Mouse (Mus musculus): ENCODE results near the gene Ak5. TPM values are rescaled to one million over a fixed set of nuclear protein-coding genes. Genes with fewer than 3 reads are reported as not detected.

Gene Ak5
- polyA plus RNA-seq, 2 experiments = 0.94 to 2.2 TPM

DNA sequence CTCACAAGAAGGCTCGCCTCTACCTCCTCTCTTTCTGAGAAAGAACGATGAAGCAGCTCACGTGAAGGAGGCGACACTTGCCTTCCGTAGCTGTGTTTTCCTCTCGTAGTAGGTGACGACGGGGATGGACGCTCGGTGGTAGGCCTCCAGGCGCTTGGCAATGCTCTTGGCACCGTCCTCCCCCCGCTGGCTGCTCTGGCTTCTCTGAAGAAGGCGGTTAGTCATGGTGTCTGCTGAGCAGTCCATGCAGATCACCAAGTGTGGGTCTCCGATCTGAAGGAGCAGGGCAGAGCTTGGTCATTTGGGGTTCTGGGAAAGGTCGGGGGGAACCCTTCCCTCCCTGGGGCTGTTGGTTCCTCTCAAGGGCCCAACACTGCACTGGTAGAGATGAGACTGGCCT is 195.5 kb downstream of the Ak5 start:
- Histone ChIP-seq H3K4me1 (ENCODE audit: control insufficient read depth, insufficient read depth, low read length) (peaks cover 5% of the 10 kb centered on the region; the same call in 1 of the 2 replicates), H3K36me3 (ENCODE audit: control insufficient read depth, insufficient read depth, low read length) (no peaks in the 10 kb centered on the region), H3K9me3 (ENCODE audit: control insufficient read depth, low read length) (no peaks in the 10 kb centered on the region), H3K27ac (replicated peaks; ENCODE audit: low read depth, low read length) (no peak overlapping the region), H3K4me3 (replicated peaks; ENCODE audit: low read length) (no peak overlapping the region), H3K27me3 (ENCODE audit: control insufficient read depth, insufficient read depth, low read length) (no peaks in the 10 kb centered on the region), H3K9ac (ENCODE audit: low read depth, low read length, severe bottlenecking) (no peak overlapping the region), H3K4me2 (replicated peaks; ENCODE audit: low read depth, low read length, severe bottlenecking) (no peak overlapping the region)
- TF ChIP-seq POLR2A (IDR thresholded peaks at IDR 0.05; ENCODE audit: borderline replicate concordance, extremely low read depth, insufficient read depth, insufficient read length) = no peak
- no peak for DNase-seq (ENCODE audit: low spot score)
- ATAC-seq (ENCODE audit: low FRiP score, low read depth) = no peak
- WGBS = 81% methylated on average over 16 of the region's 16 CpGs

DNA sequence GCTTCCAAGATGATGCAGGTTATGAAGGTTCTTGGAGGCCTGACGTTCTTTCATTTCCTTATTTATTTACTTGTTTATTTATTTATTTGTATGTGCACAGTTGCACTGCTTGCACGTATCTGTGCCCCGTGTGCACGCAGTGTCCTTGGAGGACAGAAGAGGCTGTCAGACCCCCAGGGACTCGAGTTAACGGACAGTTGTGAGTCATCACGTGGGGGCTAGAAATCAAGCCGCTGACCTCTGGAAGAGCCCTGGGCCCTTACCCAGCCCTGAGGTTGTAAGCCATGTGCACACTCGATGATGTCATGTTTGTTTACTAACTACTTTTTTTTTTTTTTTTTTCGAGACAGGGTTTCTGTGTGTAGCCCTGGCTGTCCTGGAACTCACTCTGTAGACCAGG is 197.8 kb downstream of the Ak5 start:
- 87% methylated on average over 10 of the region's 10 CpGs for WGBS
- no peak overlapping the region for H3K4me3 ChIP-seq (replicated peaks; ENCODE audit: low read length)
- no peaks in the 10 kb centered on the region for H3K36me3 ChIP-seq (ENCODE audit: control insufficient read depth, insufficient read depth, low read length)
- no peak for ATAC-seq (ENCODE audit: low FRiP score, low read depth)
- H3K4me2 ChIP-seq (replicated peaks; ENCODE audit: low read depth, low read length, severe bottlenecking) = no peak overlapping the region
- no peaks in the 10 kb centered on the region for H3K27me3 ChIP-seq (ENCODE audit: control insufficient read depth, insufficient read depth, low read length)
- TF ChIP-seq POLR2A (IDR thresholded peaks at IDR 0.05; ENCODE audit: borderline replicate concordance, extremely low read depth, insufficient read depth, insufficient read length) = no peak
- H3K4me1 ChIP-seq (ENCODE audit: control insufficient read depth, insufficient read depth, low read length) = peaks cover 10% of the 10 kb centered on the region; the same call in 1 of the 2 replicates
- H3K9me3 ChIP-seq (ENCODE audit: control insufficient read depth, low read length) = no peaks in the 10 kb centered on the region
- no peak for DNase-seq (ENCODE audit: low spot score)
- no peak overlapping the region for H3K9ac ChIP-seq (ENCODE audit: low read depth, low read length, severe bottlenecking)
- no peak overlapping the region for H3K27ac ChIP-seq (replicated peaks; ENCODE audit: low read depth, low read length)

DNA sequence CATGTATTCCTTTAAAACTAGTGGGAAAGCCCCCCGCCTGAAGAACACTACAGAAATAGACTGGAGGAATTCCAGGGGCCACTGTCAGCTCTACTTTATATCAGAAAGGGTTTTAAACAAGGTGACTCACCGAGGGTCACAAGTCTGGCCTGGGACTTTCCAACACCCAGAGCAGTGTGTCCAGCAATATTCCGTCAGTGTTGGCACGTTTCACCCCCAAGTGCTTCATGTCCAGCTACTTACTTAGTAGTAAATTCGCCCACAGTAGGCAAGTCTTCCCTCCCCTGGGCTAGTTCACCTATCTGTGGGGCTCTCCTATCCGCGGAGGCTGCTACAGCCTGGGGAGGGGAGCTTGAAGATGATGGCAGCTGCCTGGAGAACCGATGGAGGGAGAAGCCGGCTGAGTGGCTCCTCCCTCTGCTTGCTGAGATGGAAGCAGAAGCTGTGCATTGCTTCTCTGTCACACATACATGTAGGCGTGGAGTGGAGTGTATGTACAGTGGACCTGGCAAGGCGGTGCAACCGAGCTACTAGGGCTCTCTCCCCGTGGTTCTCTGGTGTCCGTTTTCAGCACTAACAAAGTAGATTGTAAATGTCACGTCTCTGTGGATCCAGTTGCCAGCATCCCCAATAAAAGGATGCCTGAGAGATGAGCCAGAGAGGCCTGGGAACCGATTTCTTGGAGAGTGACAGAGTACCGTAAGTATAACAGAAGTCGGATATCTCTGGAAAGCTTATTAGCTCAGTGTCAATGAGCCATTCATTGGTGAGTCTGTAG is 198.5 kb downstream of the Ak5 start:
- peaks cover 10% of the 10 kb centered on the region; the same call in 1 of the 2 replicates for H3K4me1 ChIP-seq (ENCODE audit: control insufficient read depth, insufficient read depth, low read length)
- no peak for ATAC-seq (ENCODE audit: low FRiP score, low read depth)
- 57% methylated on average over 18 of the region's 18 CpGs for WGBS
- H3K36me3 ChIP-seq (ENCODE audit: control insufficient read depth, insufficient read depth, low read length) = no peaks in the 10 kb centered on the region
- H3K4me2 ChIP-seq (replicated peaks; ENCODE audit: low read depth, low read length, severe bottlenecking) = no peak overlapping the region
- no peak for TF ChIP-seq POLR2A (IDR thresholded peaks at IDR 0.05; ENCODE audit: borderline replicate concordance, extremely low read depth, insufficient read depth, insufficient read length)
- no peak overlapping the region for H3K27ac ChIP-seq (replicated peaks; ENCODE audit: low read depth, low read length)
- H3K27me3 ChIP-seq (ENCODE audit: control insufficient read depth, insufficient read depth, low read length) = no peaks in the 10 kb centered on the region
- H3K9ac ChIP-seq (ENCODE audit: low read depth, low read length, severe bottlenecking) = no peak overlapping the region
- no peaks in the 10 kb centered on the region for H3K9me3 ChIP-seq (ENCODE audit: control insufficient read depth, low read length)
- DNase-seq (ENCODE audit: low spot score) = no peak
- no peak overlapping the region for H3K4me3 ChIP-seq (replicated peaks; ENCODE audit: low read length)

DNA sequence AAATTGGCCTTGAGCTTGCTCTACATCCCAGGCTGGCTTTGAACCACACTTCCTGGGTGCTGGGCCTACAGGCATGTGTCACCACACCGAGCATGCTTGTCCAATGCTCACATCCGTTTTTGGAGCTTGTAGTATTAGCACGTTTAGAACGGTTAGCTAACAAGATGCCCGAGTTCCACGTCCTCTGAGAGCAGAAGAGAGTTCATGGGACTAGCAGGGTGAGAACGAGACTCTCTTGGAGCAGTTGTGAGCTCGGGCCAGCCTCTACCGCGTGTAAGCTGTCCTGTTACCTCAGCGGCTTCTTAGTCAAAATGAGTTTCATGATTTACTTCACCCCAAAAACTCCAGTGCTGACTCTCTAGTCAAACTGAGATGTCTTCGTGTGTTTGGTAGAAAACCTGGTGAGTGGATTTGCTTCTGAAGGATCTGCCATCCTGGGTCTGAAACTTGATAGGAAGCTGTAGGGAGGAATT is 199.6 kb downstream of the Ak5 start:
- Histone ChIP-seq H3K27ac (replicated peaks; ENCODE audit: low read depth, low read length) (no peak overlapping the region), H3K9me3 (ENCODE audit: control insufficient read depth, low read length) (no peaks in the 10 kb centered on the region), H3K4me1 (ENCODE audit: control insufficient read depth, insufficient read depth, low read length) (peaks cover 10% of the 10 kb centered on the region; the same call in 1 of the 2 replicates), H3K36me3 (ENCODE audit: control insufficient read depth, insufficient read depth, low read length) (no peaks in the 10 kb centered on the region), H3K9ac (ENCODE audit: low read depth, low read length, severe bottlenecking) (no peak overlapping the region), H3K4me3 (replicated peaks; ENCODE audit: low read length) (no peak overlapping the region), H3K27me3 (ENCODE audit: control insufficient read depth, insufficient read depth, low read length) (no peaks in the 10 kb centered on the region), H3K4me2 (replicated peaks; ENCODE audit: low read depth, low read length, severe bottlenecking) (no peak overlapping the region)
- ATAC-seq (ENCODE audit: low FRiP score, low read depth) = no peak
- DNase-seq (ENCODE audit: low spot score) = peak; percentile 41
- TF ChIP-seq POLR2A (IDR thresholded peaks at IDR 0.05; ENCODE audit: borderline replicate concordance, extremely low read depth, insufficient read depth, insufficient read length) = no peak
- WGBS = 70% methylated on average over 12 of the region's 12 CpGs

DNA sequence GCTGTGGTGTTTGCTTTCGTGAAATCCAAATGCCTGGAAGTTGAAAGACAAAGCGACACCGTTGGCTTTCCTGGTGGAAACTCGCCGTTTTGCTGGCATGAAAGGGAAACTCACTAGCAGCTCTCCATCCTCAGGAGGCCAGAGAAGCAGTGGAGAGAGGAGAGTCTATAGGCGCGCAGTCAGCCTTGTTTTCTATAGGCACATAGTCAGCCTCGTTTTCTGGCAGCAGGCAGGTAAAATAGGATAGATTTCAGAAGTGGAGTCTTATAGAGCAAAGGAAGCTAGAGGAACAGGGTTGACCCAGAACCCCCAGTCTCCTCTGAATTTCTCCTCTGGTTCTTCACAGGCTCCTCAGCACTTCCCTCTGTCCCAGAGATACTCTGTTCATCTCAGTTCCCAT is 200.1 kb downstream of the Ak5 start:
- no peak for ATAC-seq (ENCODE audit: low FRiP score, low read depth)
- H3K9me3 ChIP-seq (ENCODE audit: control insufficient read depth, low read length) = no peaks in the 10 kb centered on the region
- H3K9ac ChIP-seq (ENCODE audit: low read depth, low read length, severe bottlenecking) = no peak overlapping the region
- no peak overlapping the region for H3K27ac ChIP-seq (replicated peaks; ENCODE audit: low read depth, low read length)
- H3K36me3 ChIP-seq (ENCODE audit: control insufficient read depth, insufficient read depth, low read length) = 0 out of 2 replicates have a peak, but pooled peaks cover 1% of the 10 kb centered on the region
- H3K4me1 ChIP-seq (ENCODE audit: control insufficient read depth, insufficient read depth, low read length) = peaks cover 10% of the 10 kb centered on the region; the same call in 1 of the 2 replicates
- DNase-seq (ENCODE audit: low spot score) = no peak
- TF ChIP-seq POLR2A (IDR thresholded peaks at IDR 0.05; ENCODE audit: borderline replicate concordance, extremely low read depth, insufficient read depth, insufficient read length) = no peak
- no peak overlapping the region for H3K4me3 ChIP-seq (replicated peaks; ENCODE audit: low read length)
- H3K27me3 ChIP-seq (ENCODE audit: control insufficient read depth, insufficient read depth, low read length) = no peaks in the 10 kb centered on the region
- H3K4me2 ChIP-seq (replicated peaks; ENCODE audit: low read depth, low read length, severe bottlenecking) = no peak overlapping the region
- WGBS = 89% methylated on average over 8 of the region's 8 CpGs

Measured in limb, embryonic 14.5 days (tissue).